Mouse (Mus musculus) brown adipose tissue, adult 24 weeks (tissue): ENCODE measurements around the gene Uqcc3. TPM values are rescaled to one million over a fixed set of nuclear protein-coding genes. Genes with fewer than 3 reads are reported as not detected.

Experiments used
- polyA plus RNA-seq: library from polyadenylated mRNA; stranded (reverse); fragments of >200 nt; gene quantifications from 2 replicates; pipeline ENCODE4 v1.2.4, GENCODE M21; 2012; ENCODE audit not compliant: missing spikeins, insufficient read depth, insufficient read length

Gene Uqcc3
- polyA plus RNA-seq, 1 experiment, result 88.3 TPM

Other genes starting within 250 kb of the Uqcc3 start
- gene Chrm1, start 217.1 kb downstream of the Uqcc3 start, polyA plus RNA-seq, result not detected in 2 replicates
- gene Slc3a2, start 157.6 kb downstream of the Uqcc3 start, polyA plus RNA-seq, result 32.8 and 41.0 TPM in 2 replicates
- 28.2 and 31.8 TPM in 2 replicates for gene Wdr74, start 145.1 kb downstream of the Uqcc3 start, polyA plus RNA-seq
- gene 1700092M07Rik, start 140.2 kb downstream of the Uqcc3 start, polyA plus RNA-seq, result not detected in 2 replicates
- 30.7 and 43.6 TPM in 2 replicates for gene Stx5a, start 139.5 kb downstream of the Uqcc3 start, polyA plus RNA-seq
- 51.6 and 58.1 TPM in 2 replicates for gene Nxf1, start 123.8 kb downstream of the Uqcc3 start, polyA plus RNA-seq
- 140 and 154 TPM in 2 replicates for gene Tmem223, start 109.9 kb downstream of the Uqcc3 start, polyA plus RNA-seq
- 34.0 and 34.8 TPM in 2 replicates for gene Tmem179b, start 106.5 kb downstream of the Uqcc3 start, polyA plus RNA-seq
- 4.2 and 8.6 TPM in 2 replicates for gene Taf6l, start 94.5 kb downstream of the Uqcc3 start, polyA plus RNA-seq
- 68.9 and 71.7 TPM in 2 replicates for gene Polr2g, start 82.3 kb downstream of the Uqcc3 start, polyA plus RNA-seq
- gene Zbtb3, start 78.4 kb downstream of the Uqcc3 start, polyA plus RNA-seq, result 1.2 and 2.8 TPM in 2 replicates
- gene Ttc9c, start 61.6 kb downstream of the Uqcc3 start, polyA plus RNA-seq, result 27.1 and 28.9 TPM in 2 replicates
- 31.0 and 31.1 TPM in 2 replicates for gene Hnrnpul2, start 60.9 kb downstream of the Uqcc3 start, polyA plus RNA-seq
- 17.2 and 39.8 TPM in 2 replicates for gene AC129217.1, start 51.1 kb downstream of the Uqcc3 start, polyA plus RNA-seq
- gene Bscl2, start 43.5 kb downstream of the Uqcc3 start, polyA plus RNA-seq, result 212 and 233 TPM in 2 replicates
- not detected in 2 replicates for gene Gng3, start 41.7 kb downstream of the Uqcc3 start, polyA plus RNA-seq
- 3.3 and 10.5 TPM in 2 replicates for gene Lrrn4cl, start 30.2 kb downstream of the Uqcc3 start, polyA plus RNA-seq
- 188 and 228 TPM in 2 replicates for gene Ubxn1, start 9.4 kb downstream of the Uqcc3 start, polyA plus RNA-seq
- gene Lbhd1, start 2.8 kb upstream of the Uqcc3 start, polyA plus RNA-seq, result 11.9 and 20.2 TPM in 2 replicates
- gene Gm49403, start 3.0 kb upstream of the Uqcc3 start, polyA plus RNA-seq, result not detected in 2 replicates
- gene 1810009A15Rik, start 7.9 kb upstream of the Uqcc3 start, polyA plus RNA-seq, result 36.6 and 59.8 TPM in 2 replicates
- gene Gm49416, start 8.0 kb upstream of the Uqcc3 start, polyA plus RNA-seq, result 6.2 TPM in 1 of 2 replicates, not detected in the other
- gene Ints5, start 12.1 kb upstream of the Uqcc3 start, polyA plus RNA-seq, result 4.8 and 5.9 TPM in 2 replicates
- gene Ganab, start 17.1 kb upstream of the Uqcc3 start, polyA plus RNA-seq, result 49.7 and 56.8 TPM in 2 replicates
- 30.2 and 30.8 TPM in 2 replicates for gene B3gat3, start 39.5 kb upstream of the Uqcc3 start, polyA plus RNA-seq
- 4.5 and 11.4 TPM in 2 replicates for gene Rom1, start 48.4 kb upstream of the Uqcc3 start, polyA plus RNA-seq
- gene Eml3, start 48.6 kb upstream of the Uqcc3 start, polyA plus RNA-seq, result 11.6 and 12.9 TPM in 2 replicates
- 28.2 and 30.6 TPM in 2 replicates for gene Mta2, start 61.0 kb upstream of the Uqcc3 start, polyA plus RNA-seq
- gene Tut1, start 72.9 kb upstream of the Uqcc3 start, polyA plus RNA-seq, result 6.9 and 7.5 TPM in 2 replicates
- gene Eef1g, start 86.1 kb upstream of the Uqcc3 start, polyA plus RNA-seq, result 134 and 135 TPM in 2 replicates
- gene Ahnak, start 108.4 kb upstream of the Uqcc3 start, polyA plus RNA-seq, result 133 and 177 TPM in 2 replicates
- gene Scgb1a1, start 207.0 kb upstream of the Uqcc3 start, polyA plus RNA-seq, result not detected in 2 replicates